Mouse (Mus musculus): ENCODE measurements around the gene Mphosph9. TPM values are rescaled to one million over a fixed set of nuclear protein-coding genes. Genes with fewer than 3 reads are reported as not detected.

The Mphosph9 gene
- total and polyA plus RNA-seq, 3 experiments, result 10.4 to 60.8 (median 10.9) TPM

DNA sequence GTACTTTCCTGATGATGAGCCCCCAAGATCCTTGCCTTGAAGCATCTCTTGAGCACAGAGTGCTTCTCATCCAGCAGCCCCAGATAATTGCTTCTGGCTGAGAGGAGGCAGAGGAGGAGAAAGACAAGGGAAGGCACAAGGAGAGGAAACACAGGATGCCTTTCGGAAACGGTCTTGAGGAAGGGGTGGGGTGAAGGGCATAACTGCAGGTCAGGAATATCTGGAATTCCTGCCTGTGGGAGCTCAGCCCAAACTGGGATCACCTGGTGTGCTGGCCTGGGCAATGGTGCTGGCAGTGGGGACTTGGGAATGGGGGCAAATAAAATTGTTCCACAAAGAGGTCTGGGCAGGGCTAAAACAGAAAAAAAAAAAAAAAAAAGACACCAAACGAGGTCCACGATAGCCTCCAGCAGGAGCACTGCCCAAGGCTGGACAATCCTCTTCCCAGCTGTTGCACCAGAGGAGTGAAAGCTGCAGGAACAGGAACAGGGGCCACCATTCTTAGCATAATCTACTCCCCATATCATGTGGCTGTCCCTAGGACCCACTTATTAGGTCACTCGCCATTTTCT, 121.9 kb downstream of the Mphosph9 start:
- H3K27ac ChIP-seq (ENCODE audit: control insufficient read depth, low read depth, low read length), result no peak overlapping the region
- peaks cover 4 to 15% of the 10 kb centered on the region in 2 experiments; a peak in 3 of 4 replicates for H3K4me1 ChIP-seq (ENCODE audit: control insufficient read depth in 1 of 2, insufficient read depth in 2 of 2, low read length in 2 of 2)
- H3K27me3 ChIP-seq (ENCODE audit: control insufficient read depth in 1 of 2, insufficient read depth in 2 of 2, low read length in 2 of 2), result no peaks in the 10 kb centered on the region
- H3K36me3 ChIP-seq (ENCODE audit: control insufficient read depth in 1 of 2, insufficient read depth in 2 of 2, low read length in 2 of 2), result peaks cover 0 to 4% of the 10 kb centered on the region in 2 experiments; a peak in 2 of 4 replicates
- no peak overlapping the region for H3K4me3 ChIP-seq (ENCODE audit: control insufficient read depth in 1 of 2, insufficient read depth in 1 of 2, low read depth in 2 of 2, low read length in 2 of 2)
- no peak for DNase-seq (ENCODE audit: low read depth, low spot score)
- H3K79me2 ChIP-seq (ENCODE audit: control insufficient read depth, insufficient read depth, low read length, poor library complexity), result no peaks in the 10 kb centered on the region
- no peaks in the 10 kb centered on the region for H3K9me3 ChIP-seq (replicated peaks; ENCODE audit: insufficient read depth, low read length)
- TF ChIP-seq CHD1 (IDR thresholded peaks at IDR 0.05; ENCODE audit: low read depth, low read length), result no peak
- TF ChIP-seq HCFC1 (IDR thresholded peaks at IDR 0.05; ENCODE audit: low read depth, low read length), result no peak
- no peak for TF ChIP-seq RAD21 (IDR thresholded peaks at IDR 0.05; ENCODE audit: low read depth, low read length)
- H3K9ac ChIP-seq (ENCODE audit: control insufficient read depth, low read depth, low read length, poor library complexity, severe bottlenecking), result no peak overlapping the region

GRCm38 (mm10) chr5:124205211-124205610, 122.6 kb downstream of the Mphosph9 start:
- Histone ChIP-seq H3K79me2 (ENCODE audit: control insufficient read depth, insufficient read depth, low read length, poor library complexity) (no peaks in the 10 kb centered on the region), H3K4me3 (ENCODE audit: control insufficient read depth in 1 of 2, insufficient read depth in 1 of 2, low read depth in 2 of 2, low read length in 2 of 2) (no peak overlapping the region), H3K9me3 (replicated peaks; ENCODE audit: insufficient read depth, low read length) (no peaks in the 10 kb centered on the region), H3K27me3 (ENCODE audit: control insufficient read depth in 1 of 2, insufficient read depth in 2 of 2, low read length in 2 of 2) (no peaks in the 10 kb centered on the region), H3K4me1 (ENCODE audit: control insufficient read depth in 1 of 2, insufficient read depth in 2 of 2, low read length in 2 of 2) (peaks cover 4 to 15% of the 10 kb centered on the region in 2 experiments; a peak in 3 of 4 replicates), H3K9ac (ENCODE audit: control insufficient read depth, low read depth, low read length, poor library complexity, severe bottlenecking) (no peak overlapping the region), H3K27ac (ENCODE audit: control insufficient read depth, low read depth, low read length) (no peak overlapping the region), H3K36me3 (ENCODE audit: control insufficient read depth in 1 of 2, insufficient read depth in 2 of 2, low read length in 2 of 2) (peaks cover 0 to 4% of the 10 kb centered on the region in 2 experiments; a peak in 2 of 4 replicates)
- DNase-seq (ENCODE audit: low read depth, low spot score), result no peak
- TF ChIP-seq HCFC1 (IDR thresholded peaks at IDR 0.05; ENCODE audit: low read depth, low read length) (no peak), CHD2 (IDR thresholded peaks at IDR 0.05; ENCODE audit: low read length) (no peak), MAX (IDR thresholded peaks at IDR 0.05; ENCODE audit: low read length) (no peak), E2F4 (IDR thresholded peaks at IDR 0.05; ENCODE audit: borderline replicate concordance, low read depth, low read length) (no peak), ZMIZ1 (IDR thresholded peaks at IDR 0.05; ENCODE audit: low read depth, low read length) (no peak), TCF12 (IDR thresholded peaks at IDR 0.05; ENCODE audit: low read depth, low read length) (no peak), TBP (IDR thresholded peaks at IDR 0.05; ENCODE audit: low read depth, low read length) (no peak), GABPA (IDR thresholded peaks at IDR 0.05; ENCODE audit: low read depth, low read length) (no peak), SIN3A (IDR thresholded peaks at IDR 0.05; ENCODE audit: low read length) (no peak), USF1 (IDR thresholded peaks at IDR 0.05; ENCODE audit: low read depth, low read length) (no peak), NRF1 (IDR thresholded peaks at IDR 0.05; ENCODE audit: insufficient read depth, low read depth, low read length, poor library complexity, severe bottlenecking) (no peak), CHD1 (IDR thresholded peaks at IDR 0.05; ENCODE audit: low read depth, low read length) (no peak), MEF2A (IDR thresholded peaks at IDR 0.05; ENCODE audit: extremely low read depth, insufficient replicate concordance, low read depth, low read length, poor library complexity, severe bottlenecking) (no peak), POLR2A (IDR thresholded peaks at IDR 0.05; ENCODE audit: control insufficient read depth in 1 of 2, insufficient read depth in 1 of 2, low read depth in 1 of 2, low read length in 2 of 2, poor library complexity in 1 of 2) (no peak), RCOR1 (IDR thresholded peaks at IDR 0.05; ENCODE audit: low read depth, low read length) (no peak), ZC3H11A (IDR thresholded peaks at IDR 0.05; ENCODE audit: low read depth, low read length) (no peak), ELF1 (IDR thresholded peaks at IDR 0.05; ENCODE audit: low read depth, low read length) (no peak), MYC (IDR thresholded peaks at IDR 0.05; ENCODE audit: low read depth, low read length) (no peak), POLR2AphosphoS2 (IDR thresholded peaks at IDR 0.05; ENCODE audit: low read length) (no peak), UBTF (IDR thresholded peaks at IDR 0.05; ENCODE audit: borderline replicate concordance, insufficient read depth, low read depth, low read length) (no peak)

Data from MEL (cell line).